Mouse (Mus musculus): Measurements from ENCODE around the gene Trappc4.
A peak's percentile ranks its signal among the peaks of the same experiment; 100 is the strongest.

Trappc4 gene

GRCm38 (mm10) chr9:44361190-44361917 is 46.0 kb downstream of the Trappc4 start, which contains the start of gene Vps11:
Gene Vps11 (minus strand): TSS chr9:44361670.
- peak; percentile 94 for DNase-seq (ENCODE audit: low read depth, low spot score)

- DNase-seq (ENCODE audit: low read depth, low spot score), result no peak
These were observed 50.2 kb downstream of the Trappc4 start for GRCm38 (mm10) chr9:44357207-44357606.
